Mouse (Mus musculus) spleen, postnatal 4 days (tissue): ENCODE measurements around the gene Gm10668.
"Not testable (repeated sequence)": the region's sequence is repeated elsewhere in the genome, so short reads cannot be mapped to it uniquely, and the experiment has no call there.

ENCODE experiments used
- DNase-seq, 2 experiments: peaks; one replicate each; pipeline ENCODE4 v3.0.0; 2022; ENCODE audit warnings: low spot score in 2 of 2

The Gm10668 gene

DNA sequence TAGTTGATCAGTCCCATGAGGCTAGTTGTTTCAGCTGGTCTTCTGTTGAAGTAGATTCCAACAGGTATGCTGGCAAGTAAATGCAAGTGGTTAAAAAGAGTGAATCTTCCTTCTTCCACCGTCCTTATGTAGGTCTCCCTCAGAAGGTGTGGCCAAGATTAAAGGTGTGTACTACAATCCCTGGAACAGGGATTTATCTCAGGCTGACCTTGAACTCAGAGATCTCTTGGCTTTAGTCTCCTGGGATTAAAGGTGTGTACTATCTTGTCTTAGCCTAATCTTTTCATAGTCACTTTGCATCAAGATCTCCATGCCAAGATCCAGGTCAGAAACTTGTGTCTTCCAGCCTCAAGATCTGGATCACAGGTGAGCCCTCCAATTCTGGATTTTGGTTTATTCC is at the start of gene Gm10668:
TSS of gene Gm10668 (minus strand) at position 101 of the 400 bp plus-strand sequence.
- not testable (repeated sequence) for DNase-seq

GRCm38 (mm10) chr7:20770885-20771284 is 40.5 kb upstream of the Gm10668 start, which contains the start of gene Vmn1r112:
Vmn1r112 (plus strand) TSS chr7:20771185.
- DNase-seq: not testable (repeated sequence)

- DNase-seq: not testable (repeated sequence)
These were observed 27.3 kb downstream of the Gm10668 start, which contains the start of gene Vmn1r111 for GRCm38 (mm10) chr7:20703116-20703515. Vmn1r111 (minus strand) TSS chr7:20703216.
